Mouse (Mus musculus): ENCODE measurements around the gene Qrich2. TPM values are rescaled to one million over a fixed set of nuclear protein-coding genes. Genes with fewer than 3 reads are reported as not detected.
A peak's percentile ranks its signal among the peaks of the same experiment; 100 is the strongest.
"Not testable (repeated sequence)": the region's sequence is repeated elsewhere in the genome, so short reads cannot be mapped to it uniquely, and the experiment has no call there.

Gene Qrich2
- total RNA-seq, 2 experiments from 2014 or later, result 0.18 TPM; not detected in 1

DNA sequence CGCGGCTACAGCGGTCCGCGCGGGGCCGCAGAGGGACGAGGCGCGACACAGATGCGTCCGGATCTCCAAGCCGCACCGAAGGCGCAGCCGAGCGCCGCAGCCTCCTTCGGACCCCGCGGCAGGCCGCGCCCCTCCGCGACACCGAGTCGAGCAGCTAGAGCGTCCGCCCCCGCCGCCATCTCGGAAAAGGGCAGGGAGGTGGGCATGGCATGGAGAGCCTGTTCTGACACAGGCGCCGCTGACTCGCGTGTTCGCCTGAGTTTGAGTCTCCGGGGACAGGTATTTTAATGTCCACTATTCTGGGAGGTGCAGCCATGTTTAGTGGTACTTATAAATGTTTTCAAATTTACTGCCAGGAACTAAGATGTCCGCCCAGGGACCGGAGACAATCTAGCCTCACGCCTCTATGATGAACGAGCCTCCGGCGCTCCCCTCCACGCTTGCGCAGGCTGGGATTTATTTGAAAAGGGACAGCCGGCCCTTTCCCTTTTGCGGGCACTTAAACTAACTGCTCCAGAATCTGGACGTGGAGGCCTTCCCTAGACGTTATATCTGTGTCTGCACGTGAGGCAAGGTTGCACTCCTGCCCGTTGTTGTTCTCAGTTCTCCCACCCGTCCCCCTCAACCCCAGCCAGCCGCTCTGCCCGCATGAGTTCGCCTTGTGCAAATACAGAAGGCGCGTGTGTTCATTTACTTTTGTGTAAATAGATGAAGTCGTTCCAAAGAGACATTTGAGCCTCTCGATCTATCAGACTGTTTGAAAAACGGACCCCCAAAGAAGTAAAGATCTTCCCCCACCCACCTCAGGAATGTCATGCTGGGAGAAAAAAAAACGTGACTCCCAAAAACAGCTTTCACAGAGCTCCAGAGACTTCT, 24.4 kb upstream of the Qrich2 start:
- ATAC-seq (ENCODE audit: poor library complexity, severe bottlenecking), result peak; percentile 93

DNA sequence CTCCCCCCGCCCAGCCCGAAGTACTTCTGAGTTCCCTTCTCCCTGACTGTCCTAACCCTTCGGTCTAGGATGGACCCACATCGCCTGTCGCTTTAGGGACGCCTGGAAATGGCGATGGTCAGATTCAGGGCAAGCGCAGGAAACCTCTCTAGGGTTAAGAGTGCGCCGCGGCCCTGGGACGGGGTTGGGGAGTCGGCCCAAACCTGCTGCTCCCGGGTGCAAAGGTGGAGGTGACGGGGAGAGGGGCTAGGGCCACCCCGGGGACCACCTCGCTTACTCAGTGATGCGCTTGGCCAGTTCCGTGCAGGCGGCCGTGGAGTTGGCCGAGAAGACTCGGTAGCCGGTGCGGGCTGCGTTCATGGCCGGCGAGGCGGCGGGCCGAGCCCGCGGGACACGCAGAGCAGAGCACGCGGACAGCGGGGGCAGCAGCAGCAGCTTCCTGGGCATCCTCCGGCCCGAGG, 23.8 kb upstream of the Qrich2 start:
- no peak for ATAC-seq (ENCODE audit: poor library complexity, severe bottlenecking)

DNA sequence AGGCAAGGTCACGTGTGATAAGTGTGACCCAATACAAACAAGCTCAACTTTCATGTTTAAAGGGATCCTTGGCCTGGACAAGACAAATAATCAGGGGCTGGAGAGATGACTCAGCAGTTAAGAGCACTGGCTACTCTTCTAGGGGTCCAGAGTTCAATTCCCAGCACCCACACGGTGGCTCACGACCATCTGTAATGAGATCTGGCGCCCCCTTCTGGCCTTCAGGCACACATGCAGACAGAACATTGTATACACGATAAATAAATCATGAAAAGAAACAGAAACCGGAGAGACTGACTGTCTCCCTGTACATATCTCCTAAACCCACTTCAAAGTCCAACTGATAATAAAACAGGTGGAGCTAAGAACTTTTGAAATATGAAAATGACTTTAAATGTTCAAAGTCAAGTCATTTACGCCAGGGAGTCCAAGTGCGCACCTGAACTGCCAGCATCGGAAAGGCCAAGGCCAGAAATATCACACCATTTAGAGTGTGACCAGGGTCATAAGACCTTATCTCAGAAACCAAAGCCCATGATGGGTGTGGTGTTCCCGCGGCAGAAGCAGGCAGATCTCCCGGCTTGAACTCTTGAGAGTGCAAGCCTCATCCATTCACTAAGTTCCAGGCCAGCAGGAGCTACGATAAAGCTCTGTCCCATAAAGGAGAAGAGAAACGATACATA, 22.8 kb upstream of the Qrich2 start:
- ATAC-seq (ENCODE audit: poor library complexity, severe bottlenecking), result no peak

DNA sequence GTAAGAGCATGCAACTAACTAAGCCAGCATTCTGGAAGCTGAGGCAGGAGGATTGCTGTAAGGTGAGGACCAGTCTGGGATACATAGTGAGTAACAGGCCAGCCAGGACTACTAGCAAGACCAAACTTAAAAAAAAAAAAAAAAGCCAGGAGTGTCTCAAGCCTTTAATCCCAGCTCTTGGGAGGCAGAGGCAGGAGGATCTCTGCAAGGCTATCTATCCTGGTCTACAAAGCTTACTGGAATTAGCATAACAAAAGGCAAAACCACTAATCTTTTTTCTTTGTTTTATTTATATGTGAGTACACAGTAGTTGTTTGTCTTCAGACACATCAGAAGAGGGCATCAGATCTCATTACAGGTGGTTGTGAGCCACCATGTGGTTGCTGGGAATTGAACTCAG, 22.2 kb upstream of the Qrich2 start:
- no peak for ATAC-seq (ENCODE audit: poor library complexity, severe bottlenecking)

DNA sequence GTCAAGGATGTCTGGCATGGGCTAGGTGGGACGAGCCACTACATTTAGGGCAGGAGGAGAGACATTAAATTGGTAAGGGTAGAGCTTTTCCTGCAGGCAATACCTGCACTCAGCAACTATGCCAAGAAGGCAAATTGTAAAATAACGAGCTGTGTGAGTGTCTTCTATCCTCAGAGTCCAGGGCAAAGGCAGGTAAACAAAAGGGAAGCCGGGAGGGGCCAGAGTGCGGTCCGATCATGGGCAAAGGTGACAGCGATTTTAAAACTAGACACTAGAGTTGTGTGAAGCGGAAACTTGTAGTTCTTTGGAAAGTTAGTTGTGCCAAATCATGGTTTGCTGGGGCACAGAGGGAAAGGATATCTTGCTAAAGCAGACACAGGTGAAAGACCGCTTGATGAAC, 18.2 kb upstream of the Qrich2 start:
- no peak for ATAC-seq (ENCODE audit: poor library complexity, severe bottlenecking)

DNA sequence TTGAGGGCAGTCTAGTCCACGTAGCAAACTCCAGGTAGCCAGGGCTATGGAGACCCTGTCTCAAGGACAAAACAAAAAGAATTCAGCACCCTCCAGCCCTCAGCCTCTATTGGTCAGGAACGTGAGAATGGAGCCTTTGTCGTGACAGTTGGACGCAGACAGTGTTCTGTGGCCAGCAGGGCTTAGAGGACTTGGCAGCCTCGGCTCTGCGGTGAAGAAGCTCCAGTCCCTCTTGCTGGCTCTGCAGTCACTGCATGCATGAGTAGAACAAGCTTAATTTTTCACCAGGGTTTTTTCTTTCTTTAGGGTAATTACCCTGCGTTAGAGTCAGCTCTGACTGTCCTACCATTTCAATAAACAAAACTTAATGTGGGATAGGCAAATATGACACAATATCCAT, 15.7 kb upstream of the Qrich2 start:
- ATAC-seq (ENCODE audit: poor library complexity, severe bottlenecking), result no peak

DNA sequence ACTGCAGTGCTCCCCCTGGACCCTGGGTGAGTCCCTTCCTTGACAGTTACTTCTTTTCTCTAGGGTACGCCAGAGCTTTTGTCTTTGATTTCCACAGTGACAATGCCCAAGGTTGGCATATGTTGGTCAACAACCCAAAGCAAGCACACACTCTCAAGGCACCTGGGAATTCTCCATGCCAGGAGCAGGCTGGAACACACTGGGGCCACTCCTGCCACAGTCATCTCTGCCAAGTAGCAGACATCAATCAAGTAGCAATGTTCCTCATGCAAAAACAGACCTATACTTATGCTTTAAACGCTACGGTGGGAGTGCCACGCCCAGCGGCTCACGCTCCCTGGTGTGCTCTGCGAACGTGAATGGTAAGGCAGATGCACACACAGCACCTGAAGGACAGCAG, 14.9 kb upstream of the Qrich2 start:
- no peak for ATAC-seq (ENCODE audit: poor library complexity, severe bottlenecking)

DNA sequence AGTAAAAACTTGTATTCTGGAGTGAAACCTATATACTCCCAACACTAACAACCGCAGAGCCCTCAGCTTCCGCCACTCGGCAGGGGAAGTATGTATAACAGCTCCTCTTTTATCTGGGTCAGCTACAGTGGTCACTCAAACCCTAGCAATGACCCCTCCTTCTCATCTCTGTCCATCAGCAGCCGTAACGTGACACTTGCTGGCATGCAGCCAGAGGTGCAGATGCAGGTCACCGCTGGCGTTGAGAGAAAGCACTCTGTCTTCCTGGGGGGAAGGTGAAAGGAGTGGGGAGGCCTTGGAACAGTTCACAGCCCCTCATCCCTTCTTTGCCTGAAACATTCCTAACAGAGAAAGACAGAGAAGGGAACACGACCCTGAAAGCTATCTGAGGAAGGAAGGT, 13.8 kb upstream of the Qrich2 start:
- ATAC-seq (ENCODE audit: poor library complexity, severe bottlenecking), result no peak

DNA sequence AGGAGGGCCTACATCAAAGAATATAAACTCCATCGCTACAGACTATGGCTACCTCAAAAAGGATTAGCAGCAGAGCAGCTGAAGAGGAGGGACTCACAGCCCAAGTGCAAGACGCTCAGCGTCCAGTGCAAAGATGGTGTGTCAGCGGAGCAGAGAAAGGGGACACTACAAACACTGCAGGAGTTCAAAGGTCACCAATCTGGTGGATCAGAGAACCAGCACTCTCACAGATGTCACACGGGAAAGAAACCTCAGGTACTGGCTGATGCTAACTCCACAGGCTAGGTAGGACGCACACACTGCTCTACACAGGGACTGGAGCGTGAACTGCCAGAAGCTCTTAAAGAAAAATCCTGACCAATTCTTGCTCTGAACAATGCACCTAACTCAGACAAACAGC, 12.9 kb upstream of the Qrich2 start:
- no peak for ATAC-seq (ENCODE audit: poor library complexity, severe bottlenecking)

DNA sequence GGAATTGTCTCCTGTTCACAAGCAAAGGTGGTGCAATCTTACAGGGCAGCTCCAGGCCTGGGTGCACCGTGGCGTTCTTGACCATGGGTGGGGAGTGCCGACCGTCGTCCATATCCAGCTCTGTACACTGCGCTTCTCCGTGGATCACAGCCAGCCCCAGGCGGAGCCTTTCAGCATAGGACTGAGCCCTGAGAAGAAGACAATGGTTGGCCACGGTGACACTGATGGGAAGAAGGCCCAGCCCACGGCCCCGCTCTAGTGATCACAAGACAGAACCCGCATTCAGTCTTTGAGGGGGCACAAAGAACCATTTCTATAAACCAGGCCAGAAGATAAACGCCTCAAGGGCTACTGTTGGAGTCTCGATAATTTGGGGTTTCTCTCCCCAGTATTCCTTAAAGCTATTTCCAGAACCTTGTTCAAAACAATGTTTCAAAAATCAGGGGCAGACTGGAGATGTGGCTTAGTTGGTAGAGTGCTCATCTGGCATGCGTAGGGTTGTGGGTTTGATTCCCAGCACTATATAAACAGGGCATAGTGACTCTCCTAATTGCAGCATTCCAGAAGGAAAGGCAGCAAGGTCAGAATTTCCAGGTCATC, 11.2 kb upstream of the Qrich2 start:
- no peak for ATAC-seq (ENCODE audit: poor library complexity, severe bottlenecking)

DNA sequence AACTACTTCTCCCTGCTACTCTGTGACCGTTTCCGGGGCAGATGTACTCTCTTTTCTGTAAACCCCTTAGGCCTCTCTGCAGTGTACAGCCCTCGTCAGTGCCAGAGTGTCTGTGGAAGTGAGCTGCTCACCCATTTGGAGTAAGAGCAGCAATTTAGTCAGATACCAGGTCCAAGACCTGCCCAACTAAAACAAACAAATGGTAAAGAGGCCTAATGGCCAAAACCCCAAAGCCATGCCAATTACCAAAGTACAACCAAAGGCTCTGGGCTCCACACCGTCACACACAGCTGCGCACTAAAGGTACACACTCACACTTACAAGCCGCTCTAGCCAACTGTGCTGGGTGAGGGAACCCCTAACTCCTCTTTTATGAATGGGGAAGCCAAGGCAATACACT, 10.7 kb upstream of the Qrich2 start:
- ATAC-seq (ENCODE audit: poor library complexity, severe bottlenecking), result no peak

DNA sequence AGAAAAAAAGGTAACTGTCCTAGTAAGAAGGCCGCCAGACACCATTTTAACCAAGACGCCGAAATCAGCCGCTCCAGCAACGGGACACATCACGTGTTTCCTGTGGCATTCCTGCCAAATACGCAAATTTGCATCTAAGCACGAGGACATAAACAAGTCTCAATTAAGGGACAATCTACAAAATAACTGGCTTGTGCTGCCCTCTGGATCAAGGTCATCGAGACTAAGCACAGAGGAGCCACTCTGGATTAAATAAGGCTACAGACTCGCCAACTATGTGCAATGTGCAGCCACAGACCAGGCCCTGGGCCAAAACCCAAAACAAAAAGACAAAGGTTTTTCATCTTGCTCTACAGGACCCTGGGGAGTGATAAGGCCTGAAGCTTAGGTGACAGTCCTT, 10.0 kb upstream of the Qrich2 start:
- ATAC-seq (ENCODE audit: poor library complexity, severe bottlenecking), result no peak

DNA sequence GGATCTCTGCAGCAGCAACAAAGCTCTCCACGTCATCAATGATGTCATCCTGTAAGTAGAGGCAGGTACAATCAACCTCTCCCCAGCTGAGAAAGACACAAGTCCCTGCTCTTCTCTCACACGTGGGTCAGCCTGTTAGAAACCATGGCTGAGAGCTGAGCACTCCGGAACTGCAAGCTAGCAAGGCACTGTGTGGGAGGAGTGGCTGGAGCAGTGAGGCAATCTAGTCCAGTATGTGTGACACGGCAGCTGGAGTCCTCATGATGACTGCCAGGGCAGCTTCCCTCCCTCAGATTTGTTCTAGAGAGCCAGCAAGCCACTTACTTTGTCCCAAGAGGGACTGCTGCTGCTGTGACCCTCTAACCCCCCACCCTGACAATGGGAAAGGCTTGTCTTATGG, 6.2 kb upstream of the Qrich2 start:
- no peak for ATAC-seq (ENCODE audit: poor library complexity, severe bottlenecking)

DNA sequence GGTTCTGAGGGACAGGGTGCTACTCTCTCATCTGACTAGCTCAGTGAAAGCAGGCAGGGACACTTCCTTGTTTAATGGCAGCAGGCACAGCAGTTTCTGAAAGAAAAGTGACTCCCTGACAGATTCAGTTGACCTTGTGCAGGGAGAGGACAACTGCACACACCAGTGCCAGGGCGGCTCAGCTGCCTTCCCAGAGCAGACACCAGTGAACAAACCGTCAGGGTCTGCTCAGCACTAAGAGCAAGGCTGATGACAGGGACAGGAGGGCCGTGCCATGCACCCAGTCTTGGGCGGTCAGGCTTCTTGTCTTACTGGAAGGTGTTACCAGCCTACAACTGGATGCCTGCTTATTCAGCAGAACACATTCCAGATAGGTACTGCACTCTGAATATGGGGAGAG, 4.9 kb upstream of the Qrich2 start:
- no peak for ATAC-seq (ENCODE audit: poor library complexity, severe bottlenecking)

DNA sequence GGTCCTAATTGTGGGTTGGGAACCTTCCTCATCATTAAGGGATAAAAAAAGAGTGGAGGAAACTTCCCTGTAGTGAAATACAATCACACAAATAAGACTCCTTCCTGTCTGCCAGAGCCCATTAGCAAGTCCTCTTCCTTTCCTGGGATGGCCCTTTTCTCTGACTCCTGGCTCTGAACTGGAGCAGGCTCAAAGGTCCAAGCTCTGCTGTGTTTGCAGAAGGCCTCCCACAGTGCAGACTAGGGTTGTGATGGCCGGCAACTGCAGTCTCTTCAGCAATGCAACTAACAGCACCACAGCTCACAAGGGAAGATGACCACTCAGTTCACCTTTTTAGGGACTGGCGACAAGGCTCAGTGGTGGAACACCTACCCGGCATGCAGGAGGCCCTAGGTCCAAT, 4.2 kb upstream of the Qrich2 start:
- ATAC-seq (ENCODE audit: poor library complexity, severe bottlenecking), result no peak

DNA sequence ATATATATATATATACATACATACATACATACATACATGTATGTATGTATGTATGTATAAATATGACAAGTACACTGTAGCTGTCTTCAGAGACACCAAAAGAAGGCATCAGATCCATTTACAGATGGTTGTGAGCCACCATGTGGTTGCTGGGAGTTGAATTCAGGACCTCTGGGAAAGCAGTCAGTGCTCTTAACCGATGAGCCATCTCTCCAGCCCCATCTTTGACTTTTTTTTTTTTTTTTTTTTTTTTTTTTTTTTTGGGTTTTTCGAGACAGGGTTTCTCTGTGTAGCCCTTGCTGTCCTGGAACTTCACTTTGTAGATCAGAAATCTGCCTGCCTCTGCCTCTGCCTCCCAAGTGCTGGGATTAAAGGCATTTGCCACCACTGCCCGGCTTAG, 2.3 kb upstream of the Qrich2 start:
- not testable (repeated sequence) for ATAC-seq (ENCODE audit: poor library complexity, severe bottlenecking)

DNA sequence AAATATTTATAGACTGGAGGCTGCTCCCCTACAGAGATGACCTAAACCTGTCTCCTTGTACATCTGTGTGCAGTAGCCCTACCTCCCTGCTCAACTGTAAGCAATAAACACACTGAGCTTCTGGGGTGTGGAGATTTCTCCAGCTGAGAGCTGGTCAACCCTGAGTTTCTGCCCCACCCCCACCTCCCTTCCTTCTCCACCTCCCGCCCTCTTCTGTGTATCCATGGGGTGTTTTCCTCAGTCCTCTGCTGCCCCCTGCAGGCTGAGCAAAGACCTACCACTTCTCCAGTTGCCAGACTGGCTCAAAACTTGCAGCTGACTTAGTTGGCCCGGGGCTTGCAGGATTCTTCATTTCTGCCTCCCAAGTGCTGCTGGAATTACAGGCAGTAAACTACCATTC, 2.2 kb downstream of the Qrich2 start:
- peak; percentile 97 for ATAC-seq (ENCODE audit: poor library complexity, severe bottlenecking)

DNA sequence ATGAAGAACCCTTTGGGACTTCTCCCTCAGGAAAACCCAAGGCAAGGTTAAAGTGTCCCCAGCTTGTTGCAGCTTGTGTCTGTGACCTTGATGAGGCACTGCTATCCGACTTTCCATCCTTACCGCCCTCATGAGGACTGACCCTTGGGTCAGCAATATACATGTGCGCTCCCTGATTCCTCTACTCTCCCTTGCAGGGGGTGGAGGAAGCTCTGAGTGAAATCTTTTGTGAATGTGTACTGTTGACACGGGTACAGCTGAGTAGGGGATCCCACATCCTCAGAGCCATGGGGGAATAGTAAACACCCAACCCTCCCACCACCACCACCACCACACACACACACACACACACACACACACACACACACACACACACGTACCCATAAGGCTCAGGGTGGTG, 2.7 kb downstream of the Qrich2 start:
- ATAC-seq (ENCODE audit: poor library complexity, severe bottlenecking), result no peak

DNA sequence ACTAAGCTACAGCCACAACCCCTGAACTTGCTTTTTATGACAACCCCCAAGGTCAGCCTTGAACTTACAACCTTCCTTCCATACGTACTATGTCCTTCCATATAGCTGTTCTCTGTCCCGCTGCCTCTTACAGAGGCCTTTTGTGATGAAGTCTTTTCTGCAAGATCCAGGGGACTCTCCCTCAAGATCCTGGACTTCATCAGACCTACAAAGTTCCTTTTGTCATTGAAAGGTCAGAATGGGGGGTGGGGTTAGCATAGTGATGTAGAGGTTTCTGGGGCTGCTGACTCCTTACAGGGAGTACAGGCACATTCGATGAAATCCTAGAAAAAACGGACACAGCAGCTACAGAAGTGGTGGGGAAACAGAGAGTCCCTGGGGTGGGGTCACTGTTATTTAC, 6.3 kb downstream of the Qrich2 start:
- no peak for ATAC-seq (ENCODE audit: poor library complexity, severe bottlenecking)

DNA sequence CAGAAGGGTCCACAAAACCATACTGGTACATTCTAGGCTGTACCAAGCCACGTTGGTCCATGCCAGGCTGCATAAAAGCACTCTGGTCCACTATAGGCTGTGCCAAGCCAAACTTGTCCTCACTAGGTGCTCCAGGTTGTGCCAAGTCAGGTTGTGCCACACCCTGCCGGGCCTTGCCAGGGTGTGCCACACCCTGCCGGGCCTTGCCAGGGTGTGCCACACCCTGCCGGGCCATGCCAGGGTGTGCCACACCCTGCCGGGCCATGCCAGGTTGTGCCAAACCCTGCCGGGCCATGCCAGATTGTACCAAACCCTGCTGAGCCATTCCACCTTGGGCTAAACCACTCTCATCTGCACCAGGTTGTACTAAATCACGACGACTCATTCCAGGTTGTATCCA, 9.8 kb downstream of the Qrich2 start:
- no peak for ATAC-seq (ENCODE audit: poor library complexity, severe bottlenecking)

DNA sequence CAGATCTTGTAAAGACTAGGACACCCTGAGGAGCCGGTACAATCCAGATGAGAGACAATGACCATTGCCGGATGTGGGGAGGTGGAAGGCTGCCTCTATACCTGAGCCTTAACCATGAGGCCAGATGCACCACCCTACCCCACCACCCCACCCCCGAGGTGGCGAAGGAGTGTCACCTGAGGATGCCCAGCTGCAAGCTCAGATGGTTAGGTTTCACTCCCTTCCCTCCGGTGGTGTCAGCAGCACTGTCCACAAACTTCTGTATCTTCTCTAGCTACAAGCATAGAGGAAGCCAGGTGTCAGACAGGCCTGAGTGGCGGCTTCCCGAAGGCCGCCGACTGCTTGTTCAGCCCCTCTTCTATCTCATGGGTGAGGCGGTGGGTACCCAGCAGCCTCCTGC, 12.2 kb downstream of the Qrich2 start:
- ATAC-seq (ENCODE audit: poor library complexity, severe bottlenecking), result no peak

DNA sequence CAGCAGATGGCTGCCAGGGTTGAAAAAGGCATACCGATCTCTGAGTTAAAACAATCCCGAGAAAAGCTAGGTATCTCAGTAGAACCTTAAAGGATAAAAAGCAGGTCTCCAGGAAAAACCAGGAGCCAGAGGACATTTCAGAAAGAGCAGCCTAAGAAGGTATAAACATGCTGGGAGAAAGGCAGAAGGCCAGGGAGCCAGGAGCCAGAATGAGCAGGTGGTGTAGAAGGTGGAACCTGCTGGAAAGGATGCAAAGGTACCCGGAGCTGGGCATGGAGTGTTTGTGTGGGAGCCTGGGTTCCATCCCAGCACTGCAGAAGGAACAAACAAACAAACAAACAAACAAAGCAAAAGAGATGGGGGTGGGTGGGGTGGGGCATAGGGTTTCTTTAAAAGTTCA, 16.7 kb downstream of the Qrich2 start:
- no peak for ATAC-seq (ENCODE audit: poor library complexity, severe bottlenecking)
